Mouse (Mus musculus): ENCODE measurements around the gene Lhpp.

Gene Lhpp

GRCm38 (mm10) chr7:132599071-132599975, 11.1 kb upstream of the Lhpp start, which contains the start of gene Nkx1-2:
Gene Nkx1-2 (minus strand): TSS chr7:132599637.
- DNase-seq (ENCODE audit: low spot score in 2 of 2) = no peak

GRCm38 (mm10) chr7:132600026-132600425, 10.4 kb upstream of the Lhpp start:
- DNase-seq (ENCODE audit: low spot score in 2 of 2) = no peak

GRCm38 (mm10) chr7:132600926-132601325, 9.5 kb upstream of the Lhpp start:
- no peak for DNase-seq (ENCODE audit: low spot score in 2 of 2)

- no peak for DNase-seq (ENCODE audit: low spot score in 2 of 2)
These were observed 5.7 kb upstream of the Lhpp start for GRCm38 (mm10) chr7:132604720-132605119.

GRCm38 (mm10) chr7:132605689-132606088, 4.7 kb upstream of the Lhpp start:
- no peak for DNase-seq (ENCODE audit: low spot score in 2 of 2)

- no peak for DNase-seq (ENCODE audit: low spot score in 2 of 2)
These were observed 2.0 kb upstream of the Lhpp start for GRCm38 (mm10) chr7:132608316-132609020.

- no peak for DNase-seq (ENCODE audit: low spot score in 2 of 2)
These were observed 1.1 kb downstream of the Lhpp start for GRCm38 (mm10) chr7:132611530-132611929.

- DNase-seq (ENCODE audit: low spot score in 2 of 2) = no peak
These were observed 4.9 kb downstream of the Lhpp start for GRCm38 (mm10) chr7:132615346-132615745.

GRCm38 (mm10) chr7:132616391-132616790, 6.0 kb downstream of the Lhpp start:
- no peak for DNase-seq (ENCODE audit: low spot score in 2 of 2)

- no peak for DNase-seq (ENCODE audit: low spot score in 2 of 2)
These were observed 6.7 kb downstream of the Lhpp start for GRCm38 (mm10) chr7:132617021-132617564.

- no peak for DNase-seq (ENCODE audit: low spot score in 2 of 2)
These were observed 9.1 kb downstream of the Lhpp start for GRCm38 (mm10) chr7:132619549-132619948.

GRCm38 (mm10) chr7:132619975-132620918, 9.8 kb downstream of the Lhpp start:
- no peak for DNase-seq (ENCODE audit: low spot score in 2 of 2)

- no peak for DNase-seq (ENCODE audit: low spot score in 2 of 2)
These were observed 13.7 kb downstream of the Lhpp start for GRCm38 (mm10) chr7:132624161-132624560.

- no peak for DNase-seq (ENCODE audit: low spot score in 2 of 2)
These were observed 15.7 kb downstream of the Lhpp start for GRCm38 (mm10) chr7:132626174-132626573.

GRCm38 (mm10) chr7:132627448-132627847, 17.0 kb downstream of the Lhpp start:
- DNase-seq (ENCODE audit: low spot score in 2 of 2) = no peak

GRCm38 (mm10) chr7:132631313-132631712, 20.9 kb downstream of the Lhpp start:
- DNase-seq (ENCODE audit: low spot score in 2 of 2) = no peak

GRCm38 (mm10) chr7:132637292-132637691, 26.9 kb downstream of the Lhpp start:
- no peak for DNase-seq (ENCODE audit: low spot score in 2 of 2)

GRCm38 (mm10) chr7:132638446-132639087, 28.1 kb downstream of the Lhpp start:
- DNase-seq (ENCODE audit: low spot score in 2 of 2) = peak; percentile 34 to 40

GRCm38 (mm10) chr7:132640946-132641345, 30.5 kb downstream of the Lhpp start:
- no peak for DNase-seq (ENCODE audit: low spot score in 2 of 2)

GRCm38 (mm10) chr7:132641606-132642005, 31.2 kb downstream of the Lhpp start:
- DNase-seq (ENCODE audit: low spot score in 2 of 2) = no peak
